Mouse (Mus musculus) bone marrow macrophage, adult 2 months (primary cell): Measurements from ENCODE around the gene Gpd2.

ENCODE experiments used
- CTCF ChIP-seq: IDR thresholded peaks from 2 replicates; pipeline ENCODE4 v1.5.1; 2012; ENCODE audit warnings: low read depth, mild to moderate bottlenecking, low read length, moderate library complexity
- POLR2A ChIP-seq: IDR thresholded peaks from 2 replicates; pipeline ENCODE4 v1.6.1; 2012; ENCODE audit warnings: mild to moderate bottlenecking, low read depth, low read length, borderline replicate concordance

- TF ChIP-seq CTCF (no peak), POLR2A (no peak)
These were observed 18.4 kb downstream of the Gpd2 start for GRCm38 (mm10) chr2:57255836-57256235.
